Mouse (Mus musculus): ENCODE measurements around the gene Gm1140. TPM values are rescaled to one million over a fixed set of nuclear protein-coding genes. Genes with fewer than 3 reads are reported as not detected.
"Not testable (repeated sequence)": the region's sequence is repeated elsewhere in the genome, so short reads cannot be mapped to it uniquely, and the experiment has no call there.

Gene Gm1140
- polyA plus RNA-seq (2015; fragmentation: Nextera tagmentation; extraction: Ambion mirVana): not detected in 2 replicates

GRCm38 (mm10) chrX:67693462-67693861 lies at the start of gene Gm1140:
TSS of gene Gm1140 (minus strand) at chrX:67693562.
- not testable (repeated sequence) for ATAC-seq (ENCODE audit: insufficient number of reproducible peaks, insufficient read depth, low FRiP score, low TSS enrichment, low read depth)

DNA sequence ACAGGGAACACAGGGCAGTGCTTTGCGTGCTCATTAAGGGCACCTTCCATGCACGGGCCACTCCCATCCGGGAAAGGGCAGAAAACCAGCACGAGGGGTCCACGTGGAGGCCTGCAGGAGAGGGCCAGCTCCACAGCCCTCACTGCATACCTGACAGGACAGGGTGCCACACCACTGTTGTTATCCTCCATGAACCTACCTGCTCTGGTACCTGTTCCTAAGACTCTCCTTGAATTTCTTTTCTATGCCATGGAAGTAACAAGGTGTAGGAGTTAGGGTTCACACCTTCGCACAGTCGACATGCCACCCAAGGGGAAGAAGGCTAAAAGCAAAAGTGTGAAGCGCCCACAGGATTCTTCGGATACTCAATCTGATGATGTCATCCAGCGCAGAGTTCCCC lies 2.0 kb upstream of the Gm1140 start, which contains the start of gene Gm14692:
Gene Gm14692 (plus strand): TSS at position 301 of the 400 bp plus-strand sequence.
- WGBS: 87% methylated on average over 5 of the region's 10 CpGs
- H3K9ac ChIP-seq: not testable (repeated sequence)

More at GRCm38 (mm10) chrX:67693462-67693861, at the start of gene Gm1140:
- not testable (repeated sequence) for H3K9ac ChIP-seq, H3K27me3 ChIP-seq, H3K36me3 ChIP-seq, H3K9me3 ChIP-seq, H3K4me1 ChIP-seq, H3K4me3 ChIP-seq, H3K27ac ChIP-seq, H3K4me2 ChIP-seq
- WGBS: 78% methylated on average over 5 of the region's 11 CpGs

More for the DNA sequence above, 2.0 kb upstream of the Gm1140 start, which contains the start of gene Gm14692:
- not testable (repeated sequence) for H3K27me3 ChIP-seq; H3K36me3 ChIP-seq; H3K9me3 ChIP-seq; H3K4me3 ChIP-seq; H3K27ac ChIP-seq; H3K4me1 ChIP-seq; ATAC-seq (ENCODE audit: insufficient number of reproducible peaks, insufficient read depth, low FRiP score, low TSS enrichment, low read depth); H3K4me2 ChIP-seq

Other genes starting within 250 kb of the Gm1140 start
- gene Gm14692, start 2.1 kb upstream of the Gm1140 start, polyA plus RNA-seq (2015; fragmentation: Nextera tagmentation; extraction: Ambion mirVana): not detected in 2 replicates
- not detected in 2 replicates for gene 4933436I01Rik, start 227.9 kb upstream of the Gm1140 start, polyA plus RNA-seq (2015; fragmentation: Nextera tagmentation; extraction: Ambion mirVana)

Measured in embryonic facial prominence, embryonic 13.5 days (tissue).